Mouse (Mus musculus) liver, embryonic 18 days (tissue): ENCODE measurements around the gene Il1r1. TPM values are rescaled to one million over a fixed set of nuclear protein-coding genes. Genes with fewer than 3 reads are reported as not detected.

Experiments used
- polyA plus RNA-seq: library from polyadenylated mRNA; depleted of rRNA; stranded (reverse); fragments of >200 nt; gene quantifications from 2 replicates; pipeline ENCODE4 v1.2.3, GENCODE M21; 2012; rRNA removed

Il1r1 gene
- 8.3 and 11.8 TPM in 2 replicates for polyA plus RNA-seq

GRCm38 (mm10) chr1:40224539-40225284 lies at the start of gene Il1r1:
Gene Il1r1 (plus strand): TSS chr1:40225080.

DNA sequence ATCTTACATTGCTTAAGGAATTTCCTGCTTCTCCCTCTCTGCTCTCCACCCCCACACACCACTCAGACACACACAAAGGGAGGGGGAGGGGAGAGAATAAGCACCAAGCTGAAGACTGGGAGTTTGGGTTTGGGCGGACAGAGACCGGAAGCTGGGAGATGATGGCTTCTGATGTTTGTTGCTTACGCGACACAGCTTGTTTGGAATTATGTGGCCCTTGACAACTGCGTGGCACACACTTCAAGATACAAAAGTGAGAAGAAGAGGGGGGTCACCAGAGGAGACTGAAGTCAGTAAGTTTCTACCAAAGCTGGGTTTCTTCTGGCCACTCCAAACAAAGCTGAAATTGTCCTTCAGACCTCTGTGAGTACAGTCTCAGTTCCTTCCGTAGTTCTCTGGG lies 99.6 kb downstream of the Il1r1 start, which contains the start of gene Il1rl2:
Gene Il1rl2, plus strand, starts transcription at position 154 of the 400 bp plus-strand sequence.

Other genes starting within 250 kb of the Il1r1 start
- 4.2 and 5.4 TPM in 2 replicates for gene Il1r2, start 151.0 kb upstream of the Il1r1 start, polyA plus RNA-seq
- gene Il1rl2, start 99.5 kb downstream of the Il1r1 start, polyA plus RNA-seq = 1.5 and 1.6 TPM in 2 replicates
- gene Il1rl1, start 204.5 kb downstream of the Il1r1 start, polyA plus RNA-seq = 3.4 and 5.7 TPM in 2 replicates
- gene Il18r1, start 240.5 kb downstream of the Il1r1 start, polyA plus RNA-seq = 0.49 and 0.56 TPM in 2 replicates